Mouse (Mus musculus): ENCODE measurements at regions not wholly inside any gene's neighbourhood (a gene's known extent, or its start where the extent isn't known, plus 50 kb on each side); places are given as distances from the start of the nearest gene placed in this dataset.

- TF ChIP-seq CTCF (conservative IDR thresholded peaks at IDR 0.05; ENCODE audit: insufficient read depth, insufficient read length, low read depth, low read length), result no peak
- TF ChIP-seq POLR2A (IDR thresholded peaks at IDR 0.05; ENCODE audit: low read depth, low read length), result no peak
Measured at GRCm38 (mm10) chr1:169224431-169224830, 306.8 kb downstream of the Nuf2 start.

Data from kidney, adult 2 months (tissue).